Mouse (Mus musculus) left cerebral cortex, adult 9 months (tissue): Measurements from ENCODE around the gene 2410002F23Rik.
"Not testable (repeated sequence)": the region's sequence is repeated elsewhere in the genome, so short reads cannot be mapped to it uniquely, and the experiment has no call there.

Experiments
- DNase-seq, 2 experiments: peaks; one replicate each; pipeline ENCODE4 v3.0.0; 2022; ENCODE audit warnings: low spot score in 2 of 2

Gene 2410002F23Rik

DNA sequence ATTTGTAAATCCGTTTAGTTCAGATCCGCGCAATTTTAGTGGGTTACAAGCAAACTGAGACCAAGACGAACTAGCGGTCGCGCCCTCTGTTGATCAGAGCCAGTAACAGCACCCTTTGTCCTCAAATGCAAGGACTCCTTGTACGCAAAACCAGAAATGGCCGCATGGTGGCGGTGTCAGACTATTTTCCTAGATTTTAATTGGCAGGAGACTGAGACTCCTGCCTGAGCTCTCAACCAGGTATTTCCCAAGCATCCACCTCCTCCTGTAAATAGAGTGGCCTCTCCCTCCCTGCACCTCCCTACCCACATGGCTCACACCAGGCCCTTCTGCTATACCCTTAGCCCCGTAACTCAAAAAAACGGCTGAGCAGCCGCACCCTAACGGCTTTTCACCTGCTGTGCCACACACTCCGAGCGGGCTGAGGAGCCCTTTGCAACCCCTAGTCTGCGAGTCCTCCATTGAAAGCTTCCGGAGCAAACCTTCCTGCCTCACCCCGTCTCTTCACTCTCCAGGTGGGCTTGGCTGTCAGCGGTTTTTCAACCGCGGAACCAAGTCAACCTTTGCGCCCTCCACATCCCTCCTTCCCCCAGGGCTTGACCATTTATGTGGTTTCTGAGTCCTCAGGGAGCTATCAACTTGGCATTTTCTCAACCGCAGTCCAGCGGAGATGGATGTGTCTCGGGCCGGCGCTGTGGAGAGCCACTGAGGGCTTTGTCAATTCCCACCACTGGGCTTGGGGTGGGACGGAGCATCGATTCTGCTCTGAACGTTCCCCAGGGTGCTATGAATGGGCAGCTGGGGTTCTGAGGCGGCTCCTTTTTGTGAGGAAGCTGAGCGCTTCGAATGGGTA, 16.5 kb downstream of the 2410002F23Rik start:
- DNase-seq: peak; percentile 74 to 98

DNA sequence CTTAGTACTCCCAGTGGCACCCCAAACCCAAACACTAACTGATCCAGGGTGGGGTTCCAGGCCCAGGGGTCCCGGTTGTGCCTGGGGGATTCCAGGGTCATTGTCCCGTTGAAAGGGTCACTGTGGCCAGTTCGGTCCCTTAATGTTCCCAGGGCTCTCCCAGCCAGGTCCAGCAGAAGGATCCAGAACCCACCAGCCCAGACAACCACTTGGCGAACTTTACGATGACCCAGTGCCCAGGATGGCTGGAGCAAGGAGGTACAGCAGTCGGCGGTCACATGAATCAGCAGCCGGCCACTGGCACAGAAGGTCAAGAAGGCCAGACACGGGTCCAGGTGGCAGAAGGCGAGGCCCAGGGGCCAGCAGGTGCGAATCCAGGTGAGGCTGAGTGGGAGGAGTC, 21.6 kb downstream of the 2410002F23Rik start:
- DNase-seq: no peak

DNA sequence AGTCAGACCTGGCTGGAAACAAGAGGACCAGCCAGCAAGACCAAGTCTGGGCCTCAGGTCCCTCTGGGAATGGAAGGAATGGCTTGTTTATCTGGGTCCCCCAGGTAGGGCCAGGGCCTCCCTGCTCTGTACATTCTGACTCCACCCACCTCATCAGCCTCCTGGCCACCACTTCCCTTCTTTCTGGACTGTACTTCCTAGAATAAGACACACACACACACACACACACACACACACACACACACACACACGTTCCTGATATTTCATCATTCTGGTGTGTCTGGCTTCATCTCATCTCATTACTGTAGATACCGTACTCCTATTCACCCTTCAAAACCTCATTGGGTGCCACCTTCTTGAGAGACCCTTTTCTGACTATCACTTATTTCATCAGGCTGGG, 22.9 kb downstream of the 2410002F23Rik start:
- no peak for DNase-seq

DNA sequence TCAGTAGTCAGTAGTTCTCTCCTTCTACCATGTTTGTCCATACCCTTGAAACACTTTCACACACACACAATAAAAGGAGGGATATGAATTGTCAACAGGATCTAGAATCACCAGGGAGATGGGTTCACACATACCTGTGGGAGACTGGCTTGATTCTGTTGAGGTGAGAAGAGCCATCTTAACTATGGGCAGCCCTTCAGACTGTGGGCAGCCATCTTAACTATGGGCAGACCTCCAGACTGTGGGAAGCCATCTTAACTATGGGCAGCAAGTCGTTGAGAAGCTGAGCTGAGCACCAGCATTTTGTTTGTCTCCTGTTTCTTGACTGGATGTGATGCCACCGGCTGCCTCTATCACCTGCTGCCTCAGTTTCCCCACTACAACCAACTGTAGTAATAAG, 24.8 kb downstream of the 2410002F23Rik start:
- no peak for DNase-seq

DNA sequence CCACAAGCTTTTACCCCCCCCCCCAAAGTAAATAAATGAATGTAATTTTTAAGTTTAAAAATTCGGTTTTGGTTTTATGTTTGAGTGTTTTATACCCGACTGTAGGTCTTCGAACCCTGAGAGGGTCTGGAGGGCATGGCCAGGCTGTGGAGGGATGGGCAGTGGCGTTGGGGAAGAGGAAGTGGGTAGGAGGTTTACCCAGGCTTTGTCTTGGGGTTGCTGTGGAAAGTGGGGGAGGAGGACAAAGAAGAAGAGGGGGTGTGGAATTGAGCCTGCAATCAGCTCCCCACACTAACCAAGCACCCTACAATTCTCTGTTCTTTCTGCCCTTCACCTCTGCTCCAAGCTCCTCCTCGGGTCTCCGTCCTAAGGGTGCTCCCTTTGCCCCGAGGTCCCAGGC, 26.0 kb downstream of the 2410002F23Rik start:
- DNase-seq: no peak

DNA sequence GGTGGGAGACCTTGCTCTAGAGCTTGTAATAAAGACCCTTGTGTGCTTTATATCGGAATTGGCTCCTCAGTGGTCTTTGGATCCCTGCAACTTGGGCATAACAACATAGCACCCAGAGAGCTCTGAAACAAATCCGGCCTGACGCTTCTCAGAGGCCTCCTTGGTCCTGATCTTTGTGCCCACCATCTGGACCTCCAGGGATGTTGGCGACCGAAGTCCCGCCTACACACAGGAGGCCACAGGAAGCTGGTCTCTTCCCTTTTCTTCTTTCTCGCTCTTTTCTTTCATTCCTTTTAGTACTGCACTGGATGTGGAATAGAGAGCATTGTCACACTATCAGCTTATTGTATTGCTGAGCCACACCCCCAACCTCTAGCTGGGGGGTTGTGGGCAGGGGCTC, 26.9 kb downstream of the 2410002F23Rik start:
- no peak for DNase-seq

DNA sequence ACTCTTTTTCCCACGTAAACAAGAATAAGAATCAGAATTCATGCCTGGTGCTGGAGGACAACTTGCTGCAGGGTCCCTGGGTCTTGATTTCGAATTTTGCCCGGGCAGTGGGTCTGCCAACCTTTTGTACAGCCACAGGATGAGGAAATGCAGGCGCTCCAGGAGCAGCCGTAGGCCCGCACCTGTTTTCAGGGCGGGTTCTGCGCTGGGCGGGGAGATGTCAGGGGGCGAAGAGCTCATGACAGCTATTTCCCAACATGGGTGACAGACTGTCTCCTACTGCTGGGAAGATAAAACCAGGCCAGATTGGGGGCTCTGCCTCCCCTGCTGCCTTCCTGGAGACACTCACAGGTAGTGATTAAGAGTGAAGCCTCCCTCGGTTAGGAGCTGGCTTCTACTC, 27.6 kb downstream of the 2410002F23Rik start:
- no peak for DNase-seq

DNA sequence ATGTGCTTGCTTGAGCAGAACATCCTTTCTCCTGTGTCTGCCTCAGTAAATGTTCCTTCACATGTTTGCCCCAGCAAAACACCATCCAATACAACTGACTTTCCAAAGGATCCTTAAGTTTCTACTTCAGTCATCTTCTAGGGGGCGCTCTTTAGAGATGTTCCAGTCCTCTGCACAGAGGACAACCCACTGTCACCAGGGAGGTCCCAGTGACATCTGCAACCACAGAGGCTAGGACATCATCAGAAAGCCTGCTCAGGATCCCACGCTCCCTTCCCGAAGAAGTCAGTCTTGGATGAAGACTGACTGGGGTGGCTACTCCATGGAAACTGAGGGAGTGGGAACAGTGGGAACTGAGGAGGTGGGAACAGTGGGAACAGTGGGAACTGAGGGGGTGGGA, 29.0 kb downstream of the 2410002F23Rik start:
- no peak for DNase-seq

DNA sequence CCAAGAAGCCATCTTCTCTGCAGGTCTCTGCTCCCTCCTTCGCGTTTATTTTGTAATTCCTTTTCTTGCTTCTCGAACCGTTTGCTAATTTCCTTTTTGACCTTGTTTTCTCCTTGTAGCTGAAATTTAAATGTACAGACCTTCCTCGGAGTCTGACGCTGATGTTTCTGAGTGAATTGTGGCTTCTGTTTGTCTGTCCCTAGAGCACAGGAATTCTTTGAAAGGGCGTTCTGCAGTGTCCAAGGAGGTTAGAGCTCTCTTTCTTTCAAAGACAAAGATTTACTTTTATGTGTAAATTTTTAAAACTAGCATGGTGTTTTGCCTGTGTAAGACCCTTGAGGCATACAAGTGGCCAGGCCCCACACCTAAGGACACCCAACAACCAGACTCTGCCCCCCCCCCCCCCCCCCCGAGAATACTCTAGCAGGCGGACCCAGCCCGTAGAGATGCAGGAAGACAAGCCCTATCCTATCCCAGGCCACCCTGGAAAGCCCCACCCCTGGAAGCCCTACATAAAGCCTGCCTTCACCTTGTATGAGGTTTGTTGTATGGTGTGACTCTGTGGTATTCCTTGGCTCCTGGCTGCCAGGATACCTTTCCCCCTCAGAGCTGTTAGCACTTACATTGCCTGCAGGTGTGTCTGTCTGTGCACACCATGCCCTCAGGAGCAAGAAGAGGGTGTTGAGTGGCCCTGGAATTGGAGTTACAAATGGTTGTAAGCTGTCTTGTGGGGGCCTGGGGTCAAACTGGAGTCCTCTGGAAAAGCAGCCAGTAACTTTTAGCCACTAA, 30.1 kb downstream of the 2410002F23Rik start:
- DNase-seq: no peak

DNA sequence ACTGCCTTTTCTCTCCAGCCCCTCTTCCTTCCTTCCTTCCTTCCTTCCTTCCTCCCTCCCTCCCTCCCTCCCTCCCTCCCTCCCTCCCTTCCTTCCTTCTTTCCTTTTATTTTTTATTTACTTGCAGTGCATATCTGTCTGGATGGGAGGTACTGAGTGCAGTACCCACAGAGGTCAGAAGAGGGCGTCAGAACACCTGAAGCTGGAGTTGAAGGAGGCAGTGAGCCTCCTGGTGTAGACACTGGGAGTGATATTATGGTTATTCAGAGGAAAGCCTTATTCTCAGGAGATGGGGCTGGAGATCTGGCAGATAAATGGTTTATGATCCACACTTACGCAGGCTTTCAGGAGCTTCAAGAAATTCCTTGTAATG, 30.7 kb downstream of the 2410002F23Rik start:
- peak in 1 of 2 experiments; percentile 72 for DNase-seq

DNA sequence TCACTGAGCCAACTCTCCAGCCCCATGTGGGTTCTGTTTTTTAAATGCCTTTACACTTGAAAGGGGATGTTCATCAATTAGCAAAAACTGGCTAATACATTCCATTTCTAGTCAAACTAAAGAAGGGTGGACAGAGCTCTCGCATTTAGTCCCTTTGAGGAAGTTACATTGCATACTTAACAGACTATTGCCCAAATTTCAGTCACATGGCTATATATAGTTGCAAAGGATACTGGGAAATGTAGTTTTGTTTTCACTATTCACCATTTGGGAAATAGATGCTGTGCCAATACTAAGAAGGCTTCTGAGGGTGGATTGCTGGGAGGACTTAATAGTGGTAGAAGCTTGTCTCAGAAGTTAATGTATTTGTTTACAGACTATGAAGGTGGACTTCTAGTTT, 34.4 kb downstream of the 2410002F23Rik start:
- DNase-seq: no peak

DNA sequence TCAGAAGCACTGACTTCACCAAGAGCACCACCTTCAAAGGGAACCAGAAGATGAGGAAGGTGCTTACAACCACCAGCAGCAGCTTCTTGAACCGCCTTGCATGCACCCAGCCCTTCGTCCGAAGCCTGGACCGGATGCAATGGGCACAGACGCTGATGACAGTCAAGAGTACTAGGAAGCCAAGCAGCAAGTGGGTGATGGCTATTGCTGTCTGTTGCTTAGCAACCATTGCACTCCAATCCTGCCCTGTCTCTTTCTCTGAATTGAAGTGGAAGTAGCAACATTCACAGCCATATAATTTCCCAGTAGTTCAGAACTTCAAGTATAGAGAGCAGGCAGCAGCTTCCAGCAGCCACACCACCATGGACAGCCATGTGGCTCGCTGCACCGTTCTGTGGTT, 35.1 kb downstream of the 2410002F23Rik start:
- no peak for DNase-seq

DNA sequence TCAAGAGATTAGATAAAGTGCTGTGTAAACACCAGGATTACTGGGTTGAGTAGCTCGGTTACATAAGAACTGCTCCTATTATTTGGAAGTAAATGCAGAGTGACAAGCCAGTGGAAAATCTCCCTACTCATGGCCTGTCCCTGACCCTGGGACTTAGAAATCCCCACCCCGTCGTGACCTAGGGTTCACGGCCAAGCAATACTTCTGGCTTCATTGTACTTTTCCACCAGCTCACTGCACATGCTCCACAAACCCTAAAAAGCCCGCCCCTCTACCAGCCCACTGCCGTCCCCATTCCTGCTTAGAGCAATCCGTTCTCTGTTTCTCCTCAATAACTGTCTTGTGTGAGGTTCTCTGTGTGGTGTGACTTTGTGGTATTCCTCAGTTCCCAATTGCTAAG, 41.2 kb downstream of the 2410002F23Rik start:
- no peak for DNase-seq

DNA sequence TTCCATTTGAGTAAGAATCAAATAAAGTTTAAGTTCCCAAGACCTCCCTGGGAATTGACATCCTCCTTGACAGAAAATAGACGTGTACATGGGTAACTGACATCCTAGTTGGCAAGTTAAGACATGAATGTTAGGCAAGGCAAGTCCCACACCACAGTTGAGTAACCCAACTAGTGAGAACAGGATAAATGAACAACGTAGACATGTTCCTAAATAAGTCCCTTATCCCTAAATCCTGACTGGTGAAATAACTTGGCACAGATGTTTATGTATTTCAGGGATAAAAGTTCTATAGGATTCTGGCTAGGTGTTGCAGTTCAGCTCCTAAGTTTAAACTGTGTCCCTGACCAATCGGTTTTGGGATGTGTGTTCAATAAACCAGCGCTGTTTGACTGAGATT, 44.5 kb downstream of the 2410002F23Rik start:
- DNase-seq: no peak

DNA sequence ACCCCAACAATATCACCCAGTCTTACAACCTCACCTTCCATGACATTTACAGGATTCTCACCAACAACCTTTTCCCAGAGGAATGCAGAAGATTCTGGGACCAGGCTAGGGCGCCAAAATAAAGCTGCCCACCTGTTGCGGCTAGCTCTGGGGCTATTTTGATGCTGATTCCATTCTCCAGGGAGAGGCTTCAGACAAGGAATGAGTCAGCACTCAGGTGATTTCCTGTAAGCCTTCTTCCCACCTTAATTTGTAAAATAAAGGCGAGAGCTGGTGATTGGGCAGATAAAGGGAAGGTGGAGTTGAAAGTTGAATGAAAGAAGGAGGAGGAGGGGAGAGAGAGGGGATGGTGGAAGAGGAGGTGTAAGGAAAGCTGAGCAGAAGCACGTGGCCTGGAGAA, 44.9 kb downstream of the 2410002F23Rik start:
- DNase-seq: no peak

DNA sequence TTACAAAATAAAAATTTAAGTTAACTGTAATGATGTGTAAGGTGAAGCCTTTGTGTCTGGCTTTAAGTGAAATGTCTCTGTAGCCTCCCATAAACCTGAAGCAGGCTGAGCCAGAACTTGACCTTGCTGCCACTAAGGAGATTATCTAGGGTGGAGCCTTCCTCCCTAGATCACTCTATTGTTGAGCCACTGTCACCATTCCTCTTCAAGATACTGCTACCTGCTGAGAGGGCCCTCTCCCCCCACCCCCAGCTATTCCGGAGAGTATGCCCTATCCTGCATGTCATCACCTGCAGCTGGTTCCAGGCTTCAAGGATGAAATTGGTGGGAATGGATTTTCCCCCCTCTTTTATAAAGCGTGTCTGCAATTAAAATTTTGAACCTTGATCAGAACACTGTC, 51.0 kb downstream of the 2410002F23Rik start:
- not testable (repeated sequence) for DNase-seq
